Mouse (Mus musculus): ENCODE measurements around the gene Ocrl.

- TF ChIP-seq CTCF (IDR thresholded peaks at IDR 0.05; ENCODE audit: low read depth, low read length) (no peak), POLR2AphosphoS5 (IDR thresholded peaks at IDR 0.05; ENCODE audit: insufficient replicate concordance, low read depth, low read length) (no peak), GATA1 (IDR thresholded peaks at IDR 0.05; ENCODE audit: borderline replicate concordance, low read length) (no peak)
Observed at GRCm38 (mm10) chrX:48011656-48012055, 99.5 kb downstream of the Ocrl start.
